Mouse (Mus musculus): ENCODE data around the gene Zfp652.

DNA sequence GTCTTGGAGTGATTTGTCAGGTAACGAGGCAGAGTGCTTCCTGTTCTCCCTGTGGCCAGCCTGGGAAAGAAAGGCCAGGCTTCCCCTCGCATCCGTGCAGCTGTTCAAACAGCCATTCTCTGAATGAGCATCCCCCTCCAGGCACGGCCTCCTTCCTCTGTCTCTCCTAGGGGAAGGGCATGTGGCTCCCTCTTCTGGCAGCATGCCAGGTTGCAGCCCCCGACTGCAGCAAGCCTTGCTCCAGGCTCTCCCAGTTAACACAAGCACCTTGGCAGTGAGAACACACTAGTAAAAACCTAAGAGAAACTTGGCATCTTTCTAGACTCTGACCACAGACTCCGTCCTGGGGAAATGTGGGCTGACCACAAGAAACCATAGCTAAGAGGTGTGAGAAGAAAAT, 36.2 kb upstream of the Zfp652 start:
- TF ChIP-seq POLR2A (IDR thresholded peaks at IDR 0.05; ENCODE audit: borderline replicate concordance, extremely low read depth, low read depth, low read length): no peak
- no peak for TF ChIP-seq CTCF (IDR thresholded peaks at IDR 0.05; ENCODE audit: insufficient read depth, low read length)

Data from lung, adult 2 months (tissue).